In the genomic region with DNA sequence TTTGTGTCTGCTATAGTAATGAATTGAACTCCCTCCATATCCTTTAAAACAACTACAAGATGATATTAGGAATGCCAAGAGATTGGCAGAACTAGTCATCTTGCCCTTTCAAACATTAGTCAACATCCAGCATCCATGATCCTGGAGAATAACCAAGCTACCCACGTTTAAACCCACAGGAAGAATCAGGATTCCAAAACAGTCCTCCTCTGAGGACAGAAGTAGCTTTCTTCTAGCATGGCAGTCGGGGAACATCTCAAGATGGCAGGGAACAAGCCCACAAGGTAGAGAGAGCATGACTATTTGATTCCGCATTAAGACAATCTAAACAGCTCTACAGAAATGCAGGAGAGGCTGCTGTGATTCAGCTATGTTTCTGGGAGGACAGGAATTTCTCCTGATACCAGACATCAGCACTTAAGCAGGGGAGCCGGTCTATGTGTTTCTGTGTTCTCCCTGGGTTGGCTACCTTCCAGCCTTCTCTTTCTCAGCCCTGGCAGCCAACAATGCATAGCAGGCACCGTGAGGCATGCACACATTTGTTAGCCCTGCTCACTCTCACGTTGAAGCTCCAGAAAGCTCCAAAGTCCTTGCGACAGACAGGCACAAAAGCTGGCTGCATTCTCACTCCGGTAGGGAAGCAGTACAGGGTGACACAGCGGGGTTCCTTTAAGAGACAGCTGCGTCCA, we compare ENCODE assay signal across 9 mouse cellular contexts.
DNase-seq lines count a peak whose midpoint lies in the region; ATAC-seq and TF ChIP-seq lines count a peak whose summit lies in the region.
"Had no signal": no experiment of that assay in that cellular context is flagged by ENCODE, and none has a peak within 500 bp of the region (broad histone marks: within the 10 kb centered on the region; RNA-seq: fewer than 3 reads in every experiment).

No protein-coding gene starts in this region.

- 44% methylated on average over 10 of the region's 10 CpGs for WGBS in kidney, adult 2 months
- 41% methylated on average over 10 of the region's 10 CpGs for WGBS in hindbrain, embryonic 14.5 days
- WGBS in neural tube, embryonic 14.5 days = 44% methylated on average over 10 of the region's 10 CpGs

- peak; percentile 62; the same call in 1 of the 2 replicates for ATAC-seq in hindbrain, embryonic 14.5 days (ENCODE audit: low FRiP score)
- ATAC-seq in neural tube, embryonic 14.5 days (ENCODE audit: low read depth) = peak; percentile 49; the same call in 1 of the 2 replicates

- H3K27ac ChIP-seq in kidney, adult 2 months (ENCODE audit: insufficient read depth, low read depth, low read length) = no peak overlapping the region
- peak overlapping the region; percentile 38; the same call in 1 of the 2 replicates for H3K27ac ChIP-seq in hindbrain, embryonic 14.5 days
- 0 out of 2 replicates have a peak overlapping the region, but pooled peaks have one; percentile 22 for H3K27ac ChIP-seq in neural tube, embryonic 14.5 days (ENCODE audit: low read depth, low read length)
- H3K27ac ChIP-seq: liver, embryonic 14.5 days had no signal

- no peaks in the 10 kb centered on the region for H3K27me3 ChIP-seq in kidney, adult 2 months (replicated peaks; ENCODE audit: control insufficient read depth, insufficient read depth, low read length)
- H3K27me3 ChIP-seq in hindbrain, embryonic 14.5 days (ENCODE audit: control insufficient read depth, insufficient read depth, low read length) = no peaks in the 10 kb centered on the region
- no peaks in the 10 kb centered on the region for H3K27me3 ChIP-seq in neural tube, embryonic 14.5 days (ENCODE audit: control insufficient read depth, insufficient read depth, low read length)

- no peak overlapping the region for H3K4me2 ChIP-seq in hindbrain, embryonic 14.5 days (replicated peaks)
- H3K4me2 ChIP-seq in neural tube, embryonic 14.5 days (ENCODE audit: low read depth, low read length) = no peak overlapping the region

- no peak for TF ChIP-seq POLR2A in kidney, adult 2 months (IDR thresholded peaks at IDR 0.05; ENCODE audit: low read depth, low read length)

- DNase-seq in kidney, postnatal 10 days = peak; percentile 15
- DNase-seq in kidney, adult 2 months = no peak
- peak; percentile 52 for DNase-seq in cerebellum, adult 9-11 months
- peak; percentile 46 for DNase-seq in hindbrain, embryonic 14.5 days (ENCODE audit: low spot score)
- no peak for DNase-seq in urinary bladder, postnatal 4 days (ENCODE audit: low spot score in 2 of 2)
- no peak for DNase-seq in adrenal gland, postnatal 4 days (ENCODE audit: low spot score in 2 of 2)
- DNase-seq in lung, postnatal 36 days = no peak

- no peaks in the 10 kb centered on the region for H3K4me1 ChIP-seq in kidney, adult 2 months (ENCODE audit: control insufficient read depth, insufficient read depth, low read length)
- H3K4me1 ChIP-seq in hindbrain, embryonic 14.5 days (replicated peaks; ENCODE audit: control insufficient read depth, insufficient read depth, low read length) = no peaks in the 10 kb centered on the region
- no peaks in the 10 kb centered on the region for H3K4me1 ChIP-seq in neural tube, embryonic 14.5 days (ENCODE audit: control insufficient read depth, insufficient read depth, low read length)

- no peaks in the 10 kb centered on the region for H3K36me3 ChIP-seq in kidney, adult 2 months (ENCODE audit: control insufficient read depth, insufficient read depth, low read length)
- no peaks in the 10 kb centered on the region for H3K36me3 ChIP-seq in hindbrain, embryonic 14.5 days (replicated peaks; ENCODE audit: control insufficient read depth, insufficient read depth)
- no peaks in the 10 kb centered on the region for H3K36me3 ChIP-seq in neural tube, embryonic 14.5 days (ENCODE audit: control insufficient read depth, insufficient read depth, low read length)

- no peaks in the 10 kb centered on the region for H3K9me3 ChIP-seq in hindbrain, embryonic 14.5 days (ENCODE audit: control insufficient read depth, low read length)
- H3K9me3 ChIP-seq in neural tube, embryonic 14.5 days (ENCODE audit: control insufficient read depth, low read length) = no peaks in the 10 kb centered on the region

- no peak overlapping the region for H3K4me3 ChIP-seq in kidney, adult 2 months (ENCODE audit: insufficient read depth, low read depth, low read length)
- H3K4me3 ChIP-seq in hindbrain, embryonic 14.5 days (replicated peaks; ENCODE audit: low read length) = no peak overlapping the region
- H3K4me3 ChIP-seq in neural tube, embryonic 14.5 days (ENCODE audit: low read depth, low read length) = no peak overlapping the region

- H3K9ac ChIP-seq in hindbrain, embryonic 14.5 days = no peak overlapping the region
- no peak overlapping the region for H3K9ac ChIP-seq in neural tube, embryonic 14.5 days (replicated peaks; ENCODE audit: low read depth, low read length)
- H3K9ac ChIP-seq: liver, embryonic 14.5 days had no signal

- TF ChIP-seq CTCF in kidney, adult 2 months (conservative IDR thresholded peaks at IDR 0.05; ENCODE audit: insufficient read depth, insufficient read length, low read depth, low read length) = no peak

Comparison
In these comparisons a context has a peak if more than half of its experiments do, and no peak if none do; other contexts are left out.
1. DNase-seq: peak in kidney, postnatal 10 days (single experiment), cerebellum, adult 9-11 months (single experiment) and hindbrain, embryonic 14.5 days (single experiment); none in kidney, adult 2 months (single experiment), urinary bladder, postnatal 4 days (0 of 2), adrenal gland, postnatal 4 days (0 of 2) and lung, postnatal 36 days (single experiment).